Mouse (Mus musculus) heart, postnatal 0 days (tissue): ENCODE results near the gene Trex1. TPM values are rescaled to one million over a fixed set of nuclear protein-coding genes. Genes with fewer than 3 reads are reported as not detected.

Source experiments
- ATAC-seq: fragments of 200-750 bp; cut with Nextera tagmentation; 2 replicates; pipeline ENCODE4 v1.8.0; 2017; ENCODE audit warnings: low read depth, moderate number of reproducible peaks, moderate library complexity; ENCODE audit not compliant: insufficient read depth
- DNase-seq: peaks from one replicate; pipeline ENCODE4 v3.0.0-alpha.2; 2016; ENCODE audit warnings: low spot score
- H3K27ac ChIP-seq: fragments of 300-500 bp; sonication (generic); 2 replicates; pipeline ENCODE4 v1.5.1; 2014; ENCODE audit warnings: low read depth, mild to moderate bottlenecking
- H3K27me3 ChIP-seq: fragments of 300-500 bp; sonication (generic); 2 replicates; pipeline ENCODE4 v1.6.1; 2014; ENCODE audit warnings: low read length, mixed read lengths; ENCODE audit not compliant: control insufficient read depth, insufficient read depth
- H3K36me3 ChIP-seq: fragments of 300-500 bp; sonication (generic); replicated peaks from 2 replicates; pipeline ENCODE4 v1.6.1; 2014; ENCODE audit warnings: low read length, mixed read lengths; ENCODE audit not compliant: control insufficient read depth, insufficient read depth
- H3K4me1 ChIP-seq: fragments of 300-500 bp; sonication (generic); 2 replicates; pipeline ENCODE4 v1.6.1; 2014; ENCODE audit warnings: antibody characterized with exemption; ENCODE audit not compliant: control insufficient read depth, insufficient read depth
- H3K4me2 ChIP-seq: fragments of 300-500 bp; sonication (generic); 2 replicates; pipeline ENCODE4 v1.6.1; 2014; ENCODE audit warnings: low read depth, mild to moderate bottlenecking, low read length, moderate library complexity
- H3K4me3 ChIP-seq: fragments of 300-500 bp; sonication (generic); 2 replicates; pipeline ENCODE4 v1.5.1; 2014; ENCODE audit warnings: low read depth, low read length
- H3K9ac ChIP-seq: fragments of 300-500 bp; sonication (generic); replicated peaks from 2 replicates; pipeline ENCODE4 v1.6.1; 2014; ENCODE audit warnings: low read depth, low read length, mixed read lengths
- H3K9me3 ChIP-seq: fragments of 300-500 bp; sonication (generic); replicated peaks from 2 replicates; pipeline ENCODE4 v1.6.1; 2016; ENCODE audit warnings: low read length; ENCODE audit not compliant: control insufficient read depth
- CTCF ChIP-seq: IDR thresholded peaks from 2 replicates; pipeline ENCODE4 v1.5.1; 2016; ENCODE audit warnings: antibody characterized with exemption, control low read depth, low read depth
- EP300 ChIP-seq: IDR thresholded peaks from 2 replicates; pipeline ENCODE4 v1.6.1; 2016; ENCODE audit warnings: antibody characterized with exemption, low read depth
- WGBS: fragments of 180-500 bp; shearing (Covaris S2); extraction: QIAGEN DNeasy Blood & Tissue Kit; methylation state at CpG from one replicate; pipeline ENCODE4 v1.1.7; 2014; 5-methylcytosine and 5-hydroxymethylcytosine counted together
- polyA plus RNA-seq: library from polyadenylated mRNA; unstranded; fragments of >200 nt; fragmentation: Nextera tagmentation; extraction: Ambion mirVana; gene quantifications from 2 replicates; pipeline ENCODE4 v1.2.1, GENCODE M21; 2015
- total RNA-seq: library from RNA; depleted of rRNA; stranded (reverse); fragments of >200 nt; gene quantifications from 2 replicates; pipeline ENCODE4 v1.2.3, GENCODE M21; 2014; ENCODE audit warnings: low replicate concordance

Trex1 gene
- total and polyA plus RNA-seq, 2 experiments from 2014 or later, result 14.6 to 44.2 TPM

DNA sequence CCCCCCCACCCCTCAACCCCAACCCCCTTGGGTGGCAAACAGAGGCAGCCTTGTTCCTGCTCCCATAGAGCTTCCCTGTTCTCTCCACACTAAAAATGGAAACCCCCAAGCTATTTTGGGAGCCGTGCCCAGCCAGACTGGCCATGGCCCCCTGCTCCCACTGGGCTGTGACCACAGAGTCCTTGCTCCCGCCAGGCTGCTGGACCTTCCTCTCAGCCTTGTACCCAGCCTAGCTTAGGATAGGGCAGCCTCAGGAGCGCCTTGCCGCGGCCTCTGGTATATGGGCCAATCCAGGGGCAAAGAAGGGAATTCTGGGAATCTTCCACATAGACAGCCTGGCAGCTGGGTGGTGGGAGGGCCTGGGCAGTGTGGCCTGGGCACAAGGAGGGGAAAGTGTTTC is 38.3 kb upstream of the Trex1 start:
- no peak for TF ChIP-seq CTCF
- TF ChIP-seq EP300, result no peak
- peak overlapping the region; percentile 79; the same call in 1 of the 2 replicates for H3K9ac ChIP-seq
- H3K27me3 ChIP-seq, result no peaks in the 10 kb centered on the region
- no peak for DNase-seq
- peak overlapping the region; percentile 94 for H3K4me2 ChIP-seq
- peaks cover 10% of the 10 kb centered on the region; the same call in 1 of the 2 replicates for H3K36me3 ChIP-seq
- peak; percentile 34 for ATAC-seq
- no peaks in the 10 kb centered on the region for H3K9me3 ChIP-seq
- H3K4me1 ChIP-seq, result peaks cover 48% of the 10 kb centered on the region
- H3K4me3 ChIP-seq, result peak overlapping the region; percentile 69; the same call in 1 of the 2 replicates
- WGBS, result 35% methylated on average over 5 of the region's 5 CpGs
- H3K27ac ChIP-seq, result peak overlapping the region; percentile 88

GRCm38 (mm10) chr9:109097291-109097690 is 37.8 kb upstream of the Trex1 start:
- Histone ChIP-seq H3K4me2 (peak overlapping the region; percentile 94), H3K9ac (peak overlapping the region; percentile 79; the same call in 1 of the 2 replicates), H3K27me3 (no peaks in the 10 kb centered on the region), H3K4me3 (peak overlapping the region; percentile 69; the same call in 1 of the 2 replicates), H3K36me3 (peaks cover 10% of the 10 kb centered on the region; the same call in 1 of the 2 replicates), H3K27ac (peak overlapping the region; percentile 88), H3K4me1 (peaks cover 48% of the 10 kb centered on the region), H3K9me3 (no peaks in the 10 kb centered on the region)
- 27% methylated on average over 6 of the region's 6 CpGs for whole genome bisulfite sequencing
- TF ChIP-seq EP300 (no peak), CTCF (no peak)
- DNase-seq (no peak), ATAC-seq (no peak)

GRCm38 (mm10) chr9:109096856-109097255 is 37.3 kb upstream of the Trex1 start:
- Histone ChIP-seq H3K36me3 (peaks cover 13% of the 10 kb centered on the region; the same call in 1 of the 2 replicates), H3K4me3 (peak overlapping the region; percentile 69), H3K27ac (peak overlapping the region; percentile 88), H3K27me3 (no peaks in the 10 kb centered on the region), H3K9ac (peak overlapping the region; percentile 79), H3K9me3 (no peaks in the 10 kb centered on the region), H3K4me2 (peak overlapping the region; percentile 94), H3K4me1 (peaks cover 48% of the 10 kb centered on the region)
- WGBS, result 26% methylated on average over 6 of the region's 6 CpGs
- DNase-seq (peak; percentile 30), ATAC-seq (no peak)
- no peak for TF ChIP-seq CTCF
- TF ChIP-seq EP300, result no peak

GRCm38 (mm10) chr9:109096251-109096661 is 36.7 kb upstream of the Trex1 start:
- ATAC-seq (no peak), DNase-seq (no peak)
- H3K27me3 ChIP-seq, result no peaks in the 10 kb centered on the region
- H3K4me2 ChIP-seq, result peak overlapping the region; percentile 94
- 30% methylated on average over 9 of the region's 9 CpGs for WGBS
- TF ChIP-seq EP300 (no peak), CTCF (no peak)
- H3K36me3 ChIP-seq, result peaks cover 14% of the 10 kb centered on the region
- peak overlapping the region; percentile 69 for H3K4me3 ChIP-seq
- H3K27ac ChIP-seq, result peak overlapping the region; percentile 88
- H3K9me3 ChIP-seq, result no peaks in the 10 kb centered on the region
- peak overlapping the region; percentile 79 for H3K9ac ChIP-seq
- H3K4me1 ChIP-seq, result peaks cover 48% of the 10 kb centered on the region

DNA sequence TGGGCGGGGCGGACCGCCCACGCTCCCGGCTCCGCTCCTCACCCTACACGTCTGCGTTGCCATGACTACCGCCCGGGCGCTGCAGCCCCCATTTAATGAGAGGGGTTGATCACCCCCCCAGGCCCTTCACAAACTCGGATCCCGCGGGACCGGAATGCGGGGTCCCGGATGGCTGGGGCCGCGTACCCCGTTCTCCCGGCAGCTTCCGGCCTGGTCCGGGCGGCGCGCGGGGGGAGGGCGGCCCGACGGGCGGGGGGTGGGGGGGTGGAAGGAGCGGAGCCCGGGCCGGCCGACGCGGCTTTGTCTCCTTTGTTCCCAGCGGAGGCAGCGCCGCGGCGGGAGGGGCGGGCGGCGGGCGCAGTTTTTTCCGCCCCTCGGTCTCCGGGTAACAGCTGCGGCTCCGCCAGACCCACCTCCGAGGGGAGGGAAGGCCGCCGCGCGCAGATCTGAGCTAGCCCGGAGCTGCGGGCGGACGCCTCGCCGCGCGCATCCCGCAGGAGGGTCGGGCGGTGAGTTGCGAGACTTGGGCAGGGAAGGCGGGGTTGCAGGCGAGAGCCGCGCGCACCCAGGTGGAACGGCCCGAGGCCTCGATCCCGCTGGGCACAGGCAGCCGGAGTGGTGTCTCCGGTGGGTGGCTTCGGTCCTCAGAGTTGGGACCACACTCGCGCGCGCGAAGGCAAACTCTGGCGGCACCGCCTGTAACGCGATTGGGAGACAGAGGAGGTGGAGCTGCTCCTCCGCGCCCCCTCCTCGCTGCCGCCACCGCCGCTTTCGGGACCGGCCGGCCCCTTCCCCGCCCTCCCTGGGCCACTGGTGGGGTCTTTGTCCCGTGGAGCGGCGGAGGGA is 35.8 kb upstream of the Trex1 start, which contains the start of gene Plxnb1:
TSS of gene Plxnb1 (plus strand) at position 253 of the 846 bp plus-strand sequence.
- peak within 1 kb of the TSS; percentile 94 for H3K4me2 ChIP-seq
- peak; percentile 60 for DNase-seq
- H3K9me3 ChIP-seq, result no peaks in the 10 kb centered on the region
- TF ChIP-seq CTCF, result no peak
- TF ChIP-seq EP300, result no peak
- peak within 1 kb of the TSS; percentile 69 for H3K4me3 ChIP-seq
- ATAC-seq, result peak; percentile 31
- H3K36me3 ChIP-seq, result peaks cover 8% of the 10 kb centered on the region
- H3K9ac ChIP-seq, result peak within 1 kb of the TSS; percentile 79
- H3K4me1 ChIP-seq, result peaks cover 48% of the 10 kb centered on the region
- H3K27ac ChIP-seq, result peak within 1 kb of the TSS; percentile 88
- WGBS, result under 1% methylated on average over 76 of the region's 102 CpGs
- H3K27me3 ChIP-seq, result no peaks in the 10 kb centered on the region
